Mouse (Mus musculus) hindbrain, embryonic 13.5 days (tissue): ENCODE measurements around the gene Haghl. TPM values are rescaled to one million over a fixed set of nuclear protein-coding genes. Genes with fewer than 3 reads are reported as not detected.

Experiments
- ATAC-seq: fragments of 200-750 bp; cut with Nextera tagmentation; 2 replicates; pipeline ENCODE4 v1.8.0; 2017; ENCODE audit warnings: moderate TSS enrichment; ENCODE audit not compliant: low FRiP score
- H3K27ac ChIP-seq: fragments of 300-500 bp; sonication (generic); 2 replicates; pipeline ENCODE4 v1.5.1; 2015; ENCODE audit warnings: inconsistent platforms, mild to moderate bottlenecking, moderate library complexity
- H3K27me3 ChIP-seq: fragments of 300-500 bp; sonication (generic); 2 replicates; pipeline ENCODE4 v1.6.1; 2015; ENCODE audit warnings: mild to moderate bottlenecking, inconsistent platforms
- H3K36me3 ChIP-seq: fragments of 300-500 bp; sonication (generic); 2 replicates; pipeline ENCODE4 v1.6.1; 2015; ENCODE audit warnings: mild to moderate bottlenecking, inconsistent platforms
- H3K4me1 ChIP-seq: fragments of 300-500 bp; sonication (generic); replicated peaks from 2 replicates; pipeline ENCODE4 v1.6.1; 2015; ENCODE audit warnings: inconsistent platforms
- H3K4me2 ChIP-seq: fragments of 300-500 bp; sonication (generic); 2 replicates; pipeline ENCODE4 v1.6.1; 2015; ENCODE audit warnings: inconsistent platforms, mild to moderate bottlenecking, moderate library complexity
- H3K4me3 ChIP-seq: fragments of 300-500 bp; sonication (generic); 2 replicates; pipeline ENCODE4 v1.5.1; 2015; ENCODE audit warnings: mild to moderate bottlenecking, inconsistent platforms
- H3K9ac ChIP-seq: fragments of 300-500 bp; sonication (generic); 2 replicates; pipeline ENCODE4 v1.6.1; 2015; ENCODE audit warnings: mild to moderate bottlenecking, inconsistent platforms
- H3K9me3 ChIP-seq: fragments of 300-500 bp; sonication (generic); 2 replicates; pipeline ENCODE4 v1.6.1; 2016; ENCODE audit warnings: inconsistent platforms
- WGBS: fragments of 180-500 bp; shearing (Covaris S2); methylation state at CpG from one replicate; pipeline ENCODE4 v1.1.7; 2015; 5-methylcytosine and 5-hydroxymethylcytosine counted together
- polyA plus RNA-seq: library from polyadenylated mRNA; unstranded; fragments of >200 nt; fragmentation: Nextera tagmentation; extraction: Ambion mirVana; gene quantifications from 2 replicates; pipeline ENCODE4 v1.2.1, GENCODE M21; 2015

The Haghl gene
- polyA plus RNA-seq, 1 experiment from 2014 or later: 125 TPM

DNA sequence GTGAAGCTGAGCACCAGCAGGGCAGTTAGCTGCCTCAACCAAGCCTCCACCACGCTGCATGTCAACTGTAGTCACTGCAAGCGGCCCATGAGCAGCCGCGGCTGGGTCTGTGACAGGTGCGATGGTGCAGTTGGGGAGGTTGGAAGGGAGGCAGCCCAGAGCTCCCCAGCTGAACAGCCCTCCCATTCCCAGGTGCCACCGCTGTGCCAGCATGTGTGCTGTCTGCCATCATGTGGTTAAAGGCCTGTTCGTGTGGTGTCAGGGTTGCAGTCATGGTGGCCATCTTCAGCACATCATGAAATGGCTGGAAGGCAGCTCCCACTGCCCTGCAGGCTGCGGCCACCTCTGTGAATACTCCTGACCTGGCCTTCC lies 42.7 kb upstream of the Haghl start:
- no peak for ATAC-seq

GRCm38 (mm10) chr17:25827546-25828222 lies 42.2 kb upstream of the Haghl start:
- Histone ChIP-seq H3K9ac (peak overlapping the region; percentile 89), H3K36me3 (peaks cover 51% of the 10 kb centered on the region), H3K4me3 (no peak overlapping the region), H3K27ac (no peak overlapping the region; the same call in 1 of the 2 replicates), H3K9me3 (no peaks in the 10 kb centered on the region), H3K4me2 (peak overlapping the region; percentile 92; the same call in 1 of the 2 replicates), H3K27me3 (no peaks in the 10 kb centered on the region), H3K4me1 (peaks cover 85% of the 10 kb centered on the region)
- no peak for ATAC-seq
- 87% methylated on average over 22 of the region's 22 CpGs for WGBS

More for the DNA sequence above, 42.7 kb upstream of the Haghl start:
- Histone ChIP-seq H3K9me3 (no peaks in the 10 kb centered on the region), H3K4me1 (peaks cover 82% of the 10 kb centered on the region), H3K36me3 (peaks cover 51% of the 10 kb centered on the region), H3K4me2 (peak overlapping the region; percentile 92), H3K27me3 (no peaks in the 10 kb centered on the region), H3K4me3 (peak overlapping the region; percentile 67), H3K27ac (peak overlapping the region; percentile 95), H3K9ac (peak overlapping the region; percentile 89)
- WGBS: 84% methylated on average over 8 of the region's 8 CpGs

- Histone ChIP-seq H3K4me2 (no peak overlapping the region), H3K27me3 (no peaks in the 10 kb centered on the region), H3K4me1 (peaks cover 82% of the 10 kb centered on the region), H3K4me3 (no peak overlapping the region), H3K36me3 (peaks cover 51% of the 10 kb centered on the region), H3K9ac (0 out of 2 replicates have a peak overlapping the region, but pooled peaks have one; percentile 13), H3K27ac (no peak overlapping the region), H3K9me3 (no peaks in the 10 kb centered on the region)
- 97% methylated on average over 13 of the region's 13 CpGs for WGBS
- no peak for ATAC-seq
Observed at GRCm38 (mm10) chr17:25827011-25827410, 41.5 kb upstream of the Haghl start.

DNA sequence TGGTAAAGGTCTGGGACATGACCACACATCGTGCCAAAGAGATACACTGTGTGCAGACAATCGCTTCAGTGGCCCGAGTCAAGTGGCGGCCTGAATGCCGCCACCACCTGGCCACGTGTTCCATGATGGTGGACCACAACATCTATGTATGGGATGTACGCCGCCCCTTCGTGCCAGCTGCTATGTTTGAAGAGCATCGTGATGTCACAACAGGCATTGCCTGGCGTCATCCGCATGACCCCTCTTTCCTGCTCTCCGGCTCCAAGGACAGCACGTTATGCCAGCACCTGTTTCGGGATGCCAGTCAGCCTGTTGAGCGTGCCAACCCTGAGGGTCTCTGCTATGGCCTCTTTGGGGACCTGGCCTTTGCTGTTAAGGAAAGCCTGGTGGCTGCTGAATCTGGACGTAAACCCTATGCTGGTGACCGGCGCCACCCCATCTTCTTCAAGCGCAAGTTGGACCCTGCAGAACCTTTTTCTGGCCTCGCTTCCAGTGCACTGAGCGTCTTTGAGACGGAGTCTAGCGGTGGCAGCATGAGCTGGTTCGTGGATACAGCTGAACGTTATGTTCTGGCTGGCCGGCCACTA lies 40.6 kb upstream of the Haghl start:
- ATAC-seq: no peak
- Histone ChIP-seq H3K4me3 (no peak overlapping the region), H3K4me2 (no peak overlapping the region), H3K9ac (0 out of 2 replicates have a peak overlapping the region, but pooled peaks have one; percentile 8), H3K9me3 (no peaks in the 10 kb centered on the region), H3K36me3 (peaks cover 44% of the 10 kb centered on the region), H3K27ac (no peak overlapping the region), H3K27me3 (no peaks in the 10 kb centered on the region), H3K4me1 (peaks cover 73% of the 10 kb centered on the region)
- 96% methylated on average over 27 of the region's 27 CpGs for WGBS

- peaks cover 66% of the 10 kb centered on the region for H3K4me1 ChIP-seq
- no peak for ATAC-seq
- no peak overlapping the region for H3K4me3 ChIP-seq
- H3K4me2 ChIP-seq: peak overlapping the region; percentile 92; the same call in 1 of the 2 replicates
- H3K9me3 ChIP-seq: no peaks in the 10 kb centered on the region
- no peak overlapping the region for H3K27ac ChIP-seq
- 0 out of 2 replicates have a peak overlapping the region, but pooled peaks have one; percentile 8 for H3K9ac ChIP-seq
- H3K36me3 ChIP-seq: peaks cover 38% of the 10 kb centered on the region
- H3K27me3 ChIP-seq: peaks cover 2% of the 10 kb centered on the region; the same call in 1 of the 2 replicates
- 90% methylated on average over 6 of the region's 6 CpGs for whole genome bisulfite sequencing
Observed at GRCm38 (mm10) chr17:25825311-25825710, 39.8 kb upstream of the Haghl start.

GRCm38 (mm10) chr17:25824362-25825142 lies 39.1 kb upstream of the Haghl start:
- H3K4me1 ChIP-seq: peaks cover 58% of the 10 kb centered on the region
- H3K4me3 ChIP-seq: peak overlapping the region; percentile 61
- H3K4me2 ChIP-seq: peak overlapping the region; percentile 92
- H3K27ac ChIP-seq: no peak overlapping the region
- no peaks in the 10 kb centered on the region for H3K9me3 ChIP-seq
- H3K9ac ChIP-seq: peak overlapping the region; percentile 87
- peaks cover 9% of the 10 kb centered on the region for H3K27me3 ChIP-seq
- ATAC-seq: no peak
- WGBS: 76% methylated on average over 17 of the region's 17 CpGs
- peaks cover 38% of the 10 kb centered on the region for H3K36me3 ChIP-seq

GRCm38 (mm10) chr17:25823452-25823851 lies 38.0 kb upstream of the Haghl start, which contains the start of gene Wdr24:
Gene Wdr24, plus strand, starts transcription at chr17:25823627.
- H3K36me3 ChIP-seq: peaks cover 48% of the 10 kb centered on the region
- peaks cover 55% of the 10 kb centered on the region for H3K4me1 ChIP-seq
- no peaks in the 10 kb centered on the region for H3K9me3 ChIP-seq
- peak within 1 kb of the TSS; percentile 87 for H3K9ac ChIP-seq
- H3K27ac ChIP-seq: peak within 1 kb of the TSS; percentile 66
- peaks cover 20% of the 10 kb centered on the region for H3K27me3 ChIP-seq
- ATAC-seq: peak; percentile 56; the same call in 1 of the 2 replicates
- peak within 1 kb of the TSS; percentile 61 for H3K4me3 ChIP-seq
- H3K4me2 ChIP-seq: peak within 1 kb of the TSS; percentile 92
- under 1% methylated on average over 18 of the region's 18 CpGs for WGBS

- Histone ChIP-seq H3K27ac (no peak overlapping the region), H3K9ac (no peak overlapping the region), H3K4me2 (no peak overlapping the region), H3K4me1 (peaks cover 12% of the 10 kb centered on the region), H3K4me3 (no peak overlapping the region), H3K27me3 (peaks cover 36% of the 10 kb centered on the region), H3K36me3 (peaks cover 44% of the 10 kb centered on the region), H3K9me3 (no peaks in the 10 kb centered on the region)
- 9% methylated on average over 46 of the region's 46 CpGs for WGBS
- no peak for ATAC-seq
Observed at GRCm38 (mm10) chr17:25818851-25819780, 33.6 kb upstream of the Haghl start.

DNA sequence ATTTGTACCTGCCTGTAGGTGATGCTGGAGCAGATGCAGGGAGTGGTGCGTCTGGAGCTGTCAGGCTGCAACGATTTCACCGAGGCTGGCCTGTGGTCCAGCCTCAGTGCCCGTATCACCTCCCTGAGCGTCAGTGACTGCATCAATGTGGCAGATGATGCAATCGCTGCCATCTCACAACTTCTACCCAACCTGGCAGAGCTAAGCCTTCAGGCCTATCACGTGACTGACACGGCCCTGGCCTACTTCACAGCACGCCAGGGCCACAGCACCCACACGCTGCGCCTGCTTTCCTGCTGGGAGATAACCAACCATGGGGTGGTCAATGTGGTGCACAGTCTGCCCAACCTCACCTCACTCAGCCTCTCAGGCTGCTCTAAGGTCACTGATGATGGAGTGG lies 32.2 kb upstream of the Haghl start:
- H3K4me3 ChIP-seq: no peak overlapping the region
- H3K4me2 ChIP-seq: no peak overlapping the region
- WGBS: 86% methylated on average over 11 of the region's 11 CpGs
- peaks cover 44% of the 10 kb centered on the region for H3K36me3 ChIP-seq
- no peak overlapping the region for H3K27ac ChIP-seq
- H3K9ac ChIP-seq: no peak overlapping the region
- no peaks in the 10 kb centered on the region for H3K9me3 ChIP-seq
- H3K4me1 ChIP-seq: peaks cover 16% of the 10 kb centered on the region
- ATAC-seq: no peak
- H3K27me3 ChIP-seq: peaks cover 39% of the 10 kb centered on the region

- H3K4me3 ChIP-seq: peak overlapping the region; percentile 17
- peaks cover 45% of the 10 kb centered on the region for H3K4me1 ChIP-seq
- ATAC-seq: no peak
- no peaks in the 10 kb centered on the region for H3K9me3 ChIP-seq
- H3K4me2 ChIP-seq: peak overlapping the region; percentile 45
- H3K27ac ChIP-seq: peak overlapping the region; percentile 48; the same call in 1 of the 2 replicates
- peaks cover 24% of the 10 kb centered on the region for H3K36me3 ChIP-seq
- H3K9ac ChIP-seq: peak overlapping the region; percentile 68
- 3% methylated on average over 20 of the region's 20 CpGs for WGBS
- H3K27me3 ChIP-seq: peaks cover 19% of the 10 kb centered on the region
Observed at GRCm38 (mm10) chr17:25813471-25813870, 28.0 kb upstream of the Haghl start.

GRCm38 (mm10) chr17:25810890-25811289 lies 25.4 kb upstream of the Haghl start:
- Histone ChIP-seq H3K4me3 (peak overlapping the region; percentile 86), H3K4me2 (peak overlapping the region; percentile 95), H3K9ac (peak overlapping the region; percentile 98), H3K27ac (no peak overlapping the region), H3K36me3 (no peaks in the 10 kb centered on the region), H3K4me1 (peaks cover 53% of the 10 kb centered on the region), H3K27me3 (peaks cover 3% of the 10 kb centered on the region; the same call in 1 of the 2 replicates), H3K9me3 (no peaks in the 10 kb centered on the region)
- ATAC-seq: no peak
- whole genome bisulfite sequencing: 76% methylated on average over 4 of the region's 4 CpGs
